Mouse (Mus musculus) stomach, embryonic 14.5 days (tissue): ENCODE measurements around the gene Acd. TPM values are rescaled to one million over a fixed set of nuclear protein-coding genes. Genes with fewer than 3 reads are reported as not detected.

Source experiments
- ATAC-seq: fragments of 200-750 bp; cut with Nextera tagmentation; 2 replicates; pipeline ENCODE4 v1.8.0; 2017; ENCODE audit warnings: low read depth, moderate TSS enrichment; ENCODE audit not compliant: insufficient number of reproducible peaks, insufficient read depth, low FRiP score
- H3K27ac ChIP-seq: fragments of 300-500 bp; sonication (generic); 2 replicates; pipeline ENCODE4 v1.5.1; 2014; ENCODE audit warnings: mild to moderate bottlenecking, low read length, moderate library complexity, mixed read lengths
- H3K27me3 ChIP-seq: fragments of 300-500 bp; sonication (generic); 2 replicates; pipeline ENCODE4 v1.6.1; 2014; ENCODE audit warnings: low read length, control low read depth, mixed read lengths; ENCODE audit not compliant: control insufficient read depth, insufficient read depth
- H3K36me3 ChIP-seq: fragments of 300-500 bp; sonication (generic); 2 replicates; pipeline ENCODE4 v1.6.1; 2014; ENCODE audit warnings: mild to moderate bottlenecking, control low read depth, low read length, moderate library complexity, mixed read lengths; ENCODE audit not compliant: control insufficient read depth, insufficient read depth
- H3K4me1 ChIP-seq: fragments of 300-500 bp; sonication (generic); 2 replicates; pipeline ENCODE4 v1.6.1; 2014; ENCODE audit warnings: low read length, control low read depth, mixed read lengths; ENCODE audit not compliant: control insufficient read depth, insufficient read depth
- H3K4me2 ChIP-seq: fragments of 300-500 bp; sonication (generic); replicated peaks from 2 replicates; pipeline ENCODE4 v1.6.1; 2014; ENCODE audit warnings: low read depth, low read length, control low read depth
- H3K4me3 ChIP-seq: fragments of 300-500 bp; sonication (generic); 2 replicates; pipeline ENCODE4 v1.5.1; 2014; ENCODE audit warnings: low read depth, low read length, control low read depth
- H3K9ac ChIP-seq: fragments of 300-500 bp; sonication (generic); replicated peaks from 2 replicates; pipeline ENCODE4 v1.6.1; 2014; ENCODE audit warnings: low read depth, mild to moderate bottlenecking, control low read depth, low read length, moderate library complexity, mixed read lengths
- H3K9me3 ChIP-seq: fragments of 300-500 bp; sonication (generic); 2 replicates; pipeline ENCODE4 v1.6.1; 2016; ENCODE audit warnings: low read depth, low read length, control low read depth; ENCODE audit not compliant: control insufficient read depth
- WGBS: fragments of 180-500 bp; shearing (Covaris S2); extraction: QIAGEN DNeasy Blood & Tissue Kit; methylation state at CpG from one replicate; pipeline ENCODE4 v1.1.7; 2014; 5-methylcytosine and 5-hydroxymethylcytosine counted together
- polyA plus RNA-seq: library from polyadenylated mRNA; unstranded; fragments of >200 nt; fragmentation: Nextera tagmentation; extraction: Ambion mirVana; gene quantifications from 2 replicates; pipeline ENCODE4 v1.2.1, GENCODE M21; 2014

Acd gene
- polyA plus RNA-seq, result 59.0 and 63.5 TPM in 2 replicates

DNA sequence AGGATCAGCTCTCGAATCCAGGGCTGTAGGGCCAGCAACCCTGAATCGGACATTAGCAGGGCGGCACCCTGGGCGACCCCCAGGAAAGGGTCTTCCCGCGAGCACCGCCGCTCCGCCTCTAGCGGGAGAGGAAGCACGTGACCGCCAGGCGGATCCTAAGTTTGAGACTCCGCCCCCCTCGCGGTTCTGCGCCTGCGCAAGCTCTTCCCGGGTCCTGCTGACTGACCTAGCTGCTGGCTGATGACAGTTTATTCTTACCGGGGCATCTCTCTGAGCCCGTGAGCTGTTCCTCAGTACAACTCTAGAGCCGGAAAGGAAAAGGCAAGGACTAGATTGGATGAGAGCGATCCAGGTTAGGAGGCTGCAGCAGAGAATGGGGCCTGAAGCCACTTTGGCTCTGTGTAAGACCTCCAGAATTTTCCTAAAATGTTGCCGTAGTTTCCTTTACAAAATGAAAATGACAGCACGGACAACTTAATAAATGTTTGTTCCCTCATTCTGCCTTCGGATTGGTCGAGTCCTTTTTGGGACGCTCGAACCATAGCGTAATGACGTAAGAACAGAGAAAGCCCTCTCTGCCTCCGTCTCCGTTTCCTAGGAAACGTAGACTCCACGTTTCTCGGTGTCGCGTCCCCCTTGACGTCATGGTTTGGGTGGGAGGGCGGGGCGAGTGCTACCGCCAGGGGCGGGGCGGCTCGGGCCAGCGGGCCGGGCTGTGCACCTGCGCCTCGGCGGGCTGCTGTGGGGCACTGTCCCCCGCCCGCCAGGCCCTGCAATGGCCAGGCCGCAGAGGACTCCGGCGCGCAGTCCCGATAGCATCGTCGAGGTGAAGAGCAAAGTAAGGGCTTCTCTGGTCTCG lies at the start of gene Acd, which contains the start of gene Pard6a:
Acd (minus strand) TSS at position 137 of the 859 bp plus-strand sequence.
Pard6a (plus strand) TSS at position 183 of the 859 bp plus-strand sequence.
- peak within 1 kb of the TSS; percentile 95 for H3K27ac ChIP-seq

GRCm38 (mm10) chr8:105750606-105751005 lies 49.7 kb upstream of the Acd start:
- Histone ChIP-seq H3K4me1 (peaks cover 13% of the 10 kb centered on the region), H3K9ac (no peak overlapping the region), H3K27ac (peak overlapping the region; percentile 11; the same call in 1 of the 2 replicates), H3K4me2 (peak overlapping the region; percentile 11; the same call in 1 of the 2 replicates), H3K27me3 (no peaks in the 10 kb centered on the region), H3K36me3 (no peaks in the 10 kb centered on the region), H3K4me3 (no peak overlapping the region), H3K9me3 (no peaks in the 10 kb centered on the region)
- WGBS, result 15% methylated on average over 11 of the region's 11 CpGs
- ATAC-seq, result peak; percentile 44; the same call in 1 of the 2 replicates

More for the DNA sequence above, at the start of gene Acd, which contains the start of gene Pard6a:
- ATAC-seq, result peak; percentile 82
- peak within 1 kb of the TSS; percentile 84 for H3K4me2 ChIP-seq
- under 1% methylated on average over 60 of the region's 60 CpGs for WGBS
- peaks cover 6% of the 10 kb centered on the region for H3K4me1 ChIP-seq
- H3K27me3 ChIP-seq, result no peaks in the 10 kb centered on the region
- peak within 1 kb of the TSS; percentile 67 for H3K4me3 ChIP-seq
- peaks cover 27% of the 10 kb centered on the region for H3K36me3 ChIP-seq
- peak within 1 kb of the TSS; percentile 49 for H3K9ac ChIP-seq
- H3K9me3 ChIP-seq, result no peaks in the 10 kb centered on the region

GRCm38 (mm10) chr8:105743301-105743700 lies 42.4 kb upstream of the Acd start:
- no peak for ATAC-seq
- Histone ChIP-seq H3K4me2 (no peak overlapping the region), H3K4me3 (no peak overlapping the region), H3K27ac (no peak overlapping the region), H3K9ac (no peak overlapping the region), H3K27me3 (no peaks in the 10 kb centered on the region), H3K4me1 (0 out of 2 replicates have a peak, but pooled peaks cover 3% of the 10 kb centered on the region), H3K36me3 (no peaks in the 10 kb centered on the region), H3K9me3 (no peaks in the 10 kb centered on the region)
- 84% methylated on average over 4 of the region's 4 CpGs for WGBS

GRCm38 (mm10) chr8:105739216-105739615 lies 38.3 kb upstream of the Acd start:
- no peaks in the 10 kb centered on the region for H3K4me1 ChIP-seq
- ATAC-seq, result no peak
- WGBS, result 86% methylated on average over 5 of the region's 5 CpGs
- no peaks in the 10 kb centered on the region for H3K27me3 ChIP-seq
- H3K36me3 ChIP-seq, result no peaks in the 10 kb centered on the region
- H3K9ac ChIP-seq, result no peak overlapping the region
- no peak overlapping the region for H3K4me2 ChIP-seq
- no peaks in the 10 kb centered on the region for H3K9me3 ChIP-seq
- H3K4me3 ChIP-seq, result no peak overlapping the region
- no peak overlapping the region for H3K27ac ChIP-seq

DNA sequence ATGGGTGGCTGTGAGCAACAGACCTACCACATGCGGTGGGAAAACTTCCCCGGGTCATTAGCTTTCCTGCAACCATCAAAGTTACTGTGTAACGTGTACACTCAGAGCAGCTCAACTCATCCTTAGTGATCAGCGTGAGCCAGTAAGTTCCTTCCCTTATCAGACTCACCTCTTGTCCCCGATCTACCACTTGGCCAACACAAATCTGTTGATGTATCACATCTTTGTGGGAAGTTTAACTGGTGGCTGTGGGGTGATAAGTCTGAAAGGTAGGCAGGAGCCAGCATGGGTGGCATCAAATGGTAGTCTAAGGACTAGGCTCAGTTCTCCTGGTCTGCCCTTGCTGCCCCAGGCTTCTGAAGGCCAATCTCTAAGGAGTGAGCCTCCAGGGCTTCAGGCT lies 31.3 kb upstream of the Acd start:
- H3K4me1 ChIP-seq, result no peaks in the 10 kb centered on the region
- H3K4me3 ChIP-seq, result no peak overlapping the region
- no peak for ATAC-seq
- no peaks in the 10 kb centered on the region for H3K27me3 ChIP-seq
- no peak overlapping the region for H3K9ac ChIP-seq
- H3K4me2 ChIP-seq, result no peak overlapping the region
- peaks cover 5% of the 10 kb centered on the region; the same call in 1 of the 2 replicates for H3K36me3 ChIP-seq
- no peaks in the 10 kb centered on the region for H3K9me3 ChIP-seq
- 92% methylated on average over 5 of the region's 5 CpGs for WGBS
- no peak overlapping the region for H3K27ac ChIP-seq

- Histone ChIP-seq H3K36me3 (peaks cover 12% of the 10 kb centered on the region; the same call in 1 of the 2 replicates), H3K4me1 (no peaks in the 10 kb centered on the region), H3K4me2 (no peak overlapping the region), H3K27ac (peak overlapping the region; percentile 0; the same call in 1 of the 2 replicates), H3K27me3 (no peaks in the 10 kb centered on the region), H3K9me3 (no peaks in the 10 kb centered on the region), H3K4me3 (no peak overlapping the region), H3K9ac (no peak overlapping the region)
- no peak for ATAC-seq
- WGBS, result 76% methylated on average over 18 of the region's 18 CpGs
Measured at GRCm38 (mm10) chr8:105727397-105728124, 26.7 kb upstream of the Acd start.

DNA sequence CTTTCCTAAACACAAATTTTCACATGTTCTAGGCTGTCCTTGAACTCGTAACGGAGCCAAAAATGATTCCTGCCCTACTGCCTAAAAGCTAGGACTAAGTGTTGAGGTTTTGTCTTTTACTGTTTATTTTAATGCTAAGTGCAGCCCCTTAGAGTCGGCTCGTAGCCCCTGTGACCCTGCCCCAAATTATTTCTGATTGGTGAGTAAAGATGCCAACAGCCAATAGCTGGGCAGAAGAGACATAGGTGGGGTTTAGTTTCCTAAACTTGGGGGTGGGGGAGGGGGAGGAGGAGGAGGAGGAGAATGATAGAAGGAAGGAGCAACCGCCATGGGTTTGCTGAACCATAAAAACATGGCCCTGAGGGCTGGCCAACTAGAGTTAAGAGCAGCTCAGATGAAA lies 24.8 kb upstream of the Acd start:
- Histone ChIP-seq H3K27me3 (no peaks in the 10 kb centered on the region), H3K9ac (no peak overlapping the region), H3K27ac (no peak overlapping the region), H3K4me1 (no peaks in the 10 kb centered on the region), H3K9me3 (no peaks in the 10 kb centered on the region), H3K4me2 (no peak overlapping the region), H3K4me3 (no peak overlapping the region), H3K36me3 (peaks cover 12% of the 10 kb centered on the region)
- no peak for ATAC-seq
- 66% methylated on average over 5 of the region's 5 CpGs for WGBS

DNA sequence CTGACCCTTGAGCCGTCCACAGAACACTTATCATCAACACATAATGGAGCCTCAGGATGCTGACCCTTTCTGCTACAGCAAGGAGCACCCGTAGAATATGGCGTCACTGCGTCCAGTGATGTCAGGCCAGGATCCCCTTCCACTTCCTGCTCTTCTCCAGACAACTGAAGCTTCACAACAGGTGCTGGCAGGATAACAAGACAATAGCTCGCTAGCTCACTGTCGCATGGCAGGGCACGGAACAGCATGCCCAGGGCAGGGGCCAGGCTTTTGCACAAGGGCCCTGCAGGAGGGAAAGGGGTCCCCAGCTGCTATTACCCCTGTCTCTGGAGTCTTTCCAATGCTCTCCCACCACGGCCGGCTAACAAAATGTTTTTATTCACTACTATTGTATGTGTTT lies 22.0 kb upstream of the Acd start:
- Histone ChIP-seq H3K9me3 (no peaks in the 10 kb centered on the region), H3K9ac (no peak overlapping the region), H3K27ac (no peak overlapping the region), H3K4me3 (no peak overlapping the region), H3K4me2 (no peak overlapping the region), H3K27me3 (no peaks in the 10 kb centered on the region), H3K4me1 (no peaks in the 10 kb centered on the region), H3K36me3 (peaks cover 11% of the 10 kb centered on the region)
- no peak for ATAC-seq
- WGBS, result 91% methylated on average over 9 of the region's 9 CpGs
